Mouse (Mus musculus): ENCODE results near the gene Prkce.

DNA sequence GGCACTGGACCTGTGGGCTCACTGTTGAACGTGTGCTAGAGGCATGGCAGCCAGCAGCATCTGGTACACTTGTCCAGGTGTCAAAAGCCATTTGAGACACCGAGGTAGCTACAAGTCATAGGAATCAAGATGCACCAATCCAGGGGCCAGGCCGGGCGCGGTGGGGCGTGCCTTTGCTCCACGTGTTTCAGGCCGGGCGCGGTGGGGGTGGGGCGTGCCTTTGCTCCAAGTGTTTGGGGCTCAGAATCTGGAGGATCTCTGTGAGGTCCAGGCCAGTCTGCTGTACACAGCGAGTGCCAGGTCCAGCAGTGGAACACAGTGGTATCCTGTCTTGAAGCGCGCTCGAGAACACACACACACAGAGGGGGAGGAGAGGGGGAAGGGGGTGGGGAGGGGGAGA is 4.9 kb upstream of the Prkce start:
- no peak for TF ChIP-seq CTCF (IDR thresholded peaks at IDR 0.05; ENCODE audit: extremely low read depth, insufficient read length, insufficient replicate concordance, low read depth, low read length)
- no peak for TF ChIP-seq POLR2A (IDR thresholded peaks at IDR 0.05; ENCODE audit: low read depth, low read length)

Data from small intestine, adult 2 months (tissue).